Mouse (Mus musculus) heart, embryonic 16.5 days (tissue): ENCODE data around the gene Alkbh3. TPM values are rescaled to one million over a fixed set of nuclear protein-coding genes. Genes with fewer than 3 reads are reported as not detected.

Experiments used
- ATAC-seq: fragments of 200-750 bp; cut with Nextera tagmentation; replicated peaks from 2 replicates; pipeline ENCODE4 v1.8.0; 2017; ENCODE audit warnings: moderate number of reproducible peaks; ENCODE audit not compliant: insufficient read depth, low FRiP score; ENCODE audit errors: extremely low read depth
- H3K27ac ChIP-seq: fragments of 300-500 bp; sonication (generic); 2 replicates; pipeline ENCODE4 v1.5.1; 2014; ENCODE audit warnings: mild to moderate bottlenecking, low read length, control low read depth, moderate library complexity
- H3K27me3 ChIP-seq: fragments of 300-500 bp; sonication (generic); 2 replicates; pipeline ENCODE4 v1.6.1; 2014; ENCODE audit warnings: low read length, mixed read lengths; ENCODE audit not compliant: control insufficient read depth, insufficient read depth
- H3K36me3 ChIP-seq: fragments of 300-500 bp; sonication (generic); 2 replicates; pipeline ENCODE4 v1.6.1; 2014; ENCODE audit not compliant: control insufficient read depth, insufficient read depth
- H3K4me1 ChIP-seq: fragments of 300-500 bp; sonication (generic); 2 replicates; pipeline ENCODE4 v1.6.1; 2014; ENCODE audit warnings: low read length, mixed read lengths; ENCODE audit not compliant: control insufficient read depth, insufficient read depth
- H3K4me2 ChIP-seq: fragments of 300-500 bp; sonication (generic); 2 replicates; pipeline ENCODE4 v1.6.1; 2014; ENCODE audit warnings: low read depth, mild to moderate bottlenecking, control low read depth, low read length
- H3K4me3 ChIP-seq: fragments of 300-500 bp; sonication (generic); 2 replicates; pipeline ENCODE4 v1.5.1; 2014; ENCODE audit warnings: mild to moderate bottlenecking, control low read depth, low read length
- H3K9ac ChIP-seq: fragments of 300-500 bp; sonication (generic); 2 replicates; pipeline ENCODE4 v1.6.1; 2014; ENCODE audit warnings: low read length, control low read depth
- H3K9me3 ChIP-seq: fragments of 300-500 bp; sonication (generic); replicated peaks from 2 replicates; pipeline ENCODE4 v1.6.1; 2016; ENCODE audit warnings: low read length; ENCODE audit not compliant: control insufficient read depth
- WGBS: fragments of 180-500 bp; shearing (Covaris S2); extraction: QIAGEN DNeasy Blood & Tissue Kit; methylation state at CpG from one replicate; pipeline ENCODE4 v1.1.7; 2014; 5-methylcytosine and 5-hydroxymethylcytosine counted together
- polyA plus RNA-seq: library from polyadenylated mRNA; unstranded; fragments of >200 nt; fragmentation: Nextera tagmentation; extraction: Ambion mirVana; gene quantifications from 2 replicates; pipeline ENCODE4 v1.2.1, GENCODE M21; 2015

The Alkbh3 gene
- polyA plus RNA-seq, 1 experiment from 2014 or later: 64.8 TPM

DNA sequence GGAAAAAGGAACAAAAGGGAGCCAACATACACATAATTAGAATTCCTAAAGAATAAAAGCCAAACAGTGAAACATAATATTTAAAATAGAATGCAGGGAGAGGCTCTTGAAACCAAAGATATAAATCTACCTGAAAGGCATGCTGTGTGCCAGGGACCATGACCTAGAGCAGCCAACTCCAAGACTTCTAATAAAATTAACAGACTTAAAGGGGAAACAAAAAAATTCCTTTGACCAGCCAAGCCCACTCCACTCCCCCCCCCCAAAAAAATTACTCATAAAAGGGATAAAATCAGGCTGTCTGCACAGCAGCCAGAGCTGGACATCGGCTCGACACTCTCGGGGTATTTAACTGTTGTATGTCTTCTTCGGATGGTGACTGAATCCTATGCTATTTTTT is 65.8 kb downstream of the Alkbh3 start:
- Histone ChIP-seq H3K36me3 (no peaks in the 10 kb centered on the region), H3K4me3 (no peak overlapping the region), H3K9ac (no peak overlapping the region), H3K27ac (no peak overlapping the region), H3K9me3 (peaks cover 11% of the 10 kb centered on the region), H3K4me2 (no peak overlapping the region), H3K4me1 (peaks cover 12% of the 10 kb centered on the region), H3K27me3 (peaks cover 16% of the 10 kb centered on the region)
- 92% methylated on average over 4 of the region's 4 CpGs for WGBS
- no peak for ATAC-seq

DNA sequence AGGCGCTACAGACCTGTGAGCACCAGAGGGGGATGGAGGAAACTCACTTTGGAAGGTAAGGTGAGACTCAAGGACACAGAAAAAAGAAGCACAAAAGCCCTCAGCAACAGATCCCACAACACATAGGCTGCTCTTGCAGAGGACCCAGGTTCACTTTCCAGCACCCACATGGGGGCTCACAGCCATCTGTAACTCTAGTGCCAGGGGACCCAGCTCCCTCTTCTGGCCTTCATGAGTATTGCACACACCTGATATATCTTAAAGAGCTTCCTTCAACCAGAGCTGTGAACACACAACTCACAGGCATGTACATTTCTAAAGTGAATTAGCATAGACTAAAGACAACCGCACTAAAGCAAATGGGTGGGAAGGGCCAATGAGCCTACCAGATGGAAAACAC is 66.5 kb downstream of the Alkbh3 start:
- no peaks in the 10 kb centered on the region for H3K36me3 ChIP-seq
- no peak for ATAC-seq
- no peak overlapping the region for H3K4me3 ChIP-seq
- peaks cover 12% of the 10 kb centered on the region for H3K4me1 ChIP-seq
- no peak overlapping the region for H3K27ac ChIP-seq
- peaks cover 19% of the 10 kb centered on the region for H3K27me3 ChIP-seq
- WGBS: 87% methylated on average over 2 of the region's 2 CpGs
- H3K9ac ChIP-seq: no peak overlapping the region
- H3K9me3 ChIP-seq: peaks cover 11% of the 10 kb centered on the region
- no peak overlapping the region for H3K4me2 ChIP-seq

DNA sequence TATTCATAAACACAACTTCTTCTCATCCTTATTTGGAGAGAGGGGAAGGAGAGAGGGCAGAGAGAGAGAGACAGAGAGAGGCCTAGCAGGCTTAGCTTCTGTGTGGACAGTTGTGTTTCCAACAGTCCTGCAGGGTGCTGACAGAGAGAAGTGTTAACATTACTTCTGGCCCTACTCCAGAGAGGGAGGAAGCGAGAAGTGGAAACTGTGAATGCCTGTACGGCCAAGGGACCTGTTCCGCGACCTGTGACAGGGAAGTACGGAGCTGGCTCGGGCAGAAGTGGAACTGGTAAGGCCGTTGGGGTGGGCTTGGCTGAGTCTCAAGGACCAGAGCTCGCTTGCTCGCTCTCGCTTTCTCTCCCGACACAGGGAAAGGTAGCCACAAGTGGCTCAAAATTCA is 68.9 kb downstream of the Alkbh3 start:
- peaks cover 11% of the 10 kb centered on the region for H3K9me3 ChIP-seq
- no peak overlapping the region for H3K9ac ChIP-seq
- 15% methylated on average over 11 of the region's 11 CpGs for WGBS
- no peaks in the 10 kb centered on the region for H3K36me3 ChIP-seq
- H3K4me1 ChIP-seq: peaks cover 16% of the 10 kb centered on the region
- no peak overlapping the region for H3K27ac ChIP-seq
- no peak overlapping the region for H3K4me3 ChIP-seq
- H3K4me2 ChIP-seq: peak overlapping the region; percentile 47
- ATAC-seq: peak; percentile 84
- H3K27me3 ChIP-seq: peaks cover 19% of the 10 kb centered on the region

DNA sequence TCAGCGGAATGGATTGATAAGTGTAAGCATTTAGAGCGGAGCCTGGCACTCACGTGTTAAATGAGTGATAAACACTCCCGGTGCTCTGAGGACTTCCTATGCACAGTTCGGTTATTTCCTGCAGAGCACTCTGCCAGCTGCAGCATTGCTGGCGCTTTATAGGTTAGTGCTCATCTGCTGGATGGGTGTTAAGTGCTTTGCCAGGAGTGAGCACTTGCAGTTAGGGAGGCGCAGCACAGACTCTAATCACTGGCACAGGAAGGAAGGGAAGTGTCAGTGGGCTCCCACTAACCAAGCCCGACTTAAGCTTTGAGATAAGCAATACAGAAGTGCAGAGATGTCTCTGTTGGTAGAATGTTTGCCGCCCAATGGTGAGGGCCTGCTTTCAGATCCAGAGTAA is 72.1 kb downstream of the Alkbh3 start:
- no peaks in the 10 kb centered on the region for H3K36me3 ChIP-seq
- WGBS: 22% methylated on average over 9 of the region's 9 CpGs
- no peak overlapping the region for H3K9ac ChIP-seq
- peaks cover 15% of the 10 kb centered on the region for H3K27me3 ChIP-seq
- peaks cover 5% of the 10 kb centered on the region for H3K9me3 ChIP-seq
- H3K4me3 ChIP-seq: no peak overlapping the region
- ATAC-seq: peak; percentile 38; the same call in 1 of the 2 replicates
- no peak overlapping the region for H3K27ac ChIP-seq
- no peak overlapping the region for H3K4me2 ChIP-seq
- H3K4me1 ChIP-seq: peaks cover 16% of the 10 kb centered on the region

Other genes with a start within 250 kb of the Alkbh3 start
- 70.1 and 70.6 TPM in 2 replicates for gene Ext2, start 188.2 kb downstream of the Alkbh3 start, polyA plus RNA-seq
- 5.6 and 6.3 TPM in 2 replicates for gene Accs, start 160.9 kb downstream of the Alkbh3 start, polyA plus RNA-seq
- not detected in 2 replicates for gene Accsl, start 141.7 kb downstream of the Alkbh3 start, polyA plus RNA-seq
- 7.1 and 9.0 TPM in 2 replicates for gene Gm13889, start 53.6 kb downstream of the Alkbh3 start, polyA plus RNA-seq
- not detected in 2 replicates for gene Gm27027, start 14.5 kb downstream of the Alkbh3 start, polyA plus RNA-seq
- gene Hsd17b12, start 147.2 kb upstream of the Alkbh3 start, polyA plus RNA-seq: 72.3 and 81.9 TPM in 2 replicates